Mouse (Mus musculus) CH12.LX (cell line): ENCODE measurements around the gene Ntm. TPM values are rescaled to one million over a fixed set of nuclear protein-coding genes. Genes with fewer than 3 reads are reported as not detected.

Experiments used
- DNase-seq: peaks from one replicate; pipeline ENCODE4 v3.0.0-alpha.2; 2013; ENCODE audit errors: extremely low read depth
- H3K27ac ChIP-seq: 2 replicates; pipeline ENCODE4 v1.5.1; 2012; ENCODE audit warnings: low read depth, mild to moderate bottlenecking, control low read depth, moderate library complexity; ENCODE audit not compliant: insufficient read depth
- H3K27me3 ChIP-seq: replicated peaks from 2 replicates; pipeline ENCODE3; 2012; ENCODE audit warnings: inconsistent platforms
- H3K36me3 ChIP-seq, 2 experiments: replicated peaks in 1 of 2; 2 replicates each; pipeline versions ENCODE3 to v1.6.1; 2012; ENCODE audit warnings: inconsistent platforms in 1 of 2, low read length in 1 of 2, mild to moderate bottlenecking in 1 of 2, mixed read lengths in 1 of 2, moderate library complexity in 1 of 2; ENCODE audit not compliant: control insufficient read depth in 1 of 2, insufficient read depth in 1 of 2
- H3K4me1 ChIP-seq, 2 experiments: 2 replicates each; pipeline ENCODE4 v1.6.1; 2012; ENCODE audit warnings: inconsistent platforms in 1 of 2, moderate library complexity in 1 of 2; ENCODE audit not compliant: insufficient read depth in 2 of 2, control insufficient read depth in 1 of 2
- H3K4me2 ChIP-seq: 2 replicates; pipeline ENCODE4 v1.6.1; 2012; ENCODE audit warnings: low read depth, mild to moderate bottlenecking, control low read depth; ENCODE audit not compliant: poor library complexity, insufficient read depth, severe bottlenecking
- H3K4me3 ChIP-seq, 3 experiments: fragments of 150-350 bp in 1 of 3; sonication (generic) in 1 of 3; replicated peaks in 1 of 3; 2 replicates each; pipeline versions ENCODE3 to v1.5.1; 2011 to 2012; ENCODE audit warnings: low read depth in 2 of 3, low read length in 2 of 3, mild to moderate bottlenecking in 2 of 3, moderate library complexity in 2 of 3, control low read depth in 1 of 3, improper control_type of control experiment in 1 of 3, inconsistent platforms in 1 of 3, mixed read lengths in 1 of 3; ENCODE audit not compliant: poor library complexity in 1 of 3
- H3K79me2 ChIP-seq: replicated peaks from 2 replicates; pipeline ENCODE4 v1.6.1; 2012; ENCODE audit warnings: mild to moderate bottlenecking, moderate library complexity; ENCODE audit not compliant: control insufficient read depth, poor library complexity, insufficient read depth, severe bottlenecking; ENCODE audit errors: extremely low read depth
- H3K9ac ChIP-seq: 2 replicates; pipeline ENCODE4 v1.6.1; 2012; ENCODE audit warnings: low read depth, mild to moderate bottlenecking, control low read depth, moderate library complexity; ENCODE audit not compliant: insufficient read depth
- H3K9me3 ChIP-seq: replicated peaks from 2 replicates; pipeline ENCODE3; 2012; ENCODE audit warnings: low read length, inconsistent platforms, mixed read lengths
- CHD1 ChIP-seq: IDR thresholded peaks from 2 replicates; pipeline ENCODE4 v1.6.1; 2012; ENCODE audit warnings: low read depth, low read length, improper control_type of control experiment, inconsistent platforms
- CHD2 ChIP-seq: IDR thresholded peaks from 2 replicates; pipeline ENCODE4 v1.6.1; 2011; ENCODE audit warnings: low read length, improper control_type of control experiment
- CTCF ChIP-seq, 2 experiments: IDR thresholded peaks in 1 of 2; conservative IDR thresholded peaks in 1 of 2; 2 replicates each; pipeline ENCODE4 v1.5.1; 2011 to 2012; ENCODE audit warnings: low read depth in 2 of 2, low read length in 2 of 2, improper control_type of control experiment in 1 of 2, inconsistent platforms in 1 of 2, mild to moderate bottlenecking in 1 of 2, moderate library complexity in 1 of 2
- E2F4 ChIP-seq: IDR thresholded peaks from 2 replicates; pipeline ENCODE4 v1.6.1; 2011; ENCODE audit warnings: low read depth, low read length, improper control_type of control experiment; ENCODE audit not compliant: insufficient replicate concordance
- ELF1 ChIP-seq: IDR thresholded peaks from 2 replicates; pipeline ENCODE4 v1.6.1; 2014; ENCODE audit warnings: low read depth, mild to moderate bottlenecking, inconsistent platforms, low read length, improper control_type of control experiment
- EP300 ChIP-seq: IDR thresholded peaks from 2 replicates; pipeline ENCODE4 v1.6.1; 2011; ENCODE audit warnings: low read length, improper control_type of control experiment
- ETS1 ChIP-seq: conservative IDR thresholded peaks from 2 replicates; pipeline ENCODE4 v1.6.1; 2012; ENCODE audit warnings: low read depth, mild to moderate bottlenecking, inconsistent platforms, low read length, improper control_type of control experiment, moderate library complexity
- GABPA ChIP-seq: IDR thresholded peaks from 2 replicates; pipeline ENCODE4 v1.6.1; 2012; ENCODE audit warnings: low read depth, low read length, improper control_type of control experiment, inconsistent platforms; ENCODE audit not compliant: insufficient replicate concordance
- HCFC1 ChIP-seq: IDR thresholded peaks from 2 replicates; pipeline ENCODE4 v1.6.1; 2012; ENCODE audit warnings: low read depth, mild to moderate bottlenecking, inconsistent platforms, low read length, improper control_type of control experiment
- IRF4 ChIP-seq: IDR thresholded peaks from 2 replicates; pipeline ENCODE4 v1.6.1; 2014; ENCODE audit warnings: low read depth, mild to moderate bottlenecking, inconsistent platforms, low read length, improper control_type of control experiment
- MAFK ChIP-seq: IDR thresholded peaks from 2 replicates; pipeline ENCODE4 v1.6.1; 2011; ENCODE audit warnings: low read length, improper control_type of control experiment; ENCODE audit not compliant: insufficient replicate concordance
- MAX ChIP-seq: IDR thresholded peaks from 2 replicates; pipeline ENCODE4 v1.6.1; 2011; ENCODE audit warnings: low read length, improper control_type of control experiment
- MAZ ChIP-seq: IDR thresholded peaks from 2 replicates; pipeline ENCODE4 v1.6.1; 2012; ENCODE audit warnings: low read depth, mild to moderate bottlenecking, inconsistent platforms, low read length, improper control_type of control experiment, moderate library complexity
- MEF2A ChIP-seq: IDR thresholded peaks from 2 replicates; pipeline ENCODE4 v1.6.1; 2014; ENCODE audit warnings: low read depth, mild to moderate bottlenecking, inconsistent platforms, low read length, improper control_type of control experiment, borderline replicate concordance
- MXI1 ChIP-seq: IDR thresholded peaks from 2 replicates; pipeline ENCODE4 v1.6.1; 2011; ENCODE audit warnings: mild to moderate bottlenecking, low read depth, low read length, improper control_type of control experiment
- MYC ChIP-seq: IDR thresholded peaks from 2 replicates; pipeline ENCODE4 v1.6.1; 2011; ENCODE audit warnings: low read depth, mild to moderate bottlenecking, improper control_type of control experiment, low read length
- NELFE ChIP-seq: IDR thresholded peaks from 2 replicates; pipeline ENCODE4 v1.6.1; 2011; ENCODE audit warnings: low read depth, low read length, improper control_type of control experiment
- RAD21 ChIP-seq: IDR thresholded peaks from 2 replicates; pipeline ENCODE4 v1.6.1; 2011; ENCODE audit warnings: low read depth, mild to moderate bottlenecking, low read length, improper control_type of control experiment, moderate library complexity
- RCOR1 ChIP-seq: conservative IDR thresholded peaks from 2 replicates; pipeline ENCODE4 v1.6.1; 2012; ENCODE audit warnings: low read depth, mild to moderate bottlenecking, inconsistent platforms, low read length, improper control_type of control experiment
- TCF12 ChIP-seq: IDR thresholded peaks from 2 replicates; pipeline ENCODE4 v1.6.1; 2014; ENCODE audit warnings: low read depth, mild to moderate bottlenecking, inconsistent platforms, low read length, improper control_type of control experiment
- USF2 ChIP-seq: conservative IDR thresholded peaks from 2 replicates; pipeline ENCODE4 v1.6.1; 2011; ENCODE audit warnings: low read depth, low read length, improper control_type of control experiment
- ZC3H11A ChIP-seq: IDR thresholded peaks from 2 replicates; pipeline ENCODE4 v1.6.1; 2012; ENCODE audit warnings: low read depth, mild to moderate bottlenecking, inconsistent platforms, low read length, improper control_type of control experiment
- dilution Hi-C: fragments of 300-500 bp; cut with MboI; formaldehyde crosslinking; loops from 2 replicates; pipeline ENCODE4 v1.14.3; 2020; ENCODE audit warnings: low sequenced_read_pairs; ENCODE audit not compliant: extremely low pct_unique_long_range_greater_than_20kb, extremely low pct_ligation_motif_present
- in situ Hi-C: fragments of 300-500 bp; cut with MboI; formaldehyde crosslinking; loops from 3 replicates; pipeline ENCODE4 v1.14.3; 2019; ENCODE audit warnings: low sequenced_read_pairs, low pct_ligation_motif_present, low pct_unique_long_range_greater_than_20kb, mixed read lengths
- polyA plus RNA-seq: library from polyadenylated mRNA; unstranded; fragments of >175 nt; gene quantifications from 2 replicates; pipeline ENCODE4 v1.2.1, GENCODE M21; 2012; ENCODE audit warnings: low read depth; ENCODE audit not compliant: insufficient read length
- total RNA-seq, 2 experiments: library from RNA; depleted of rRNA; stranded (reverse); fragments of 300-350 nt in 1 of 2; fragments of >200 nt in 1 of 2; gene quantifications; 2 replicates each; pipeline ENCODE4 v1.2.3; 2012 to 2014

Ntm gene
- total and polyA plus RNA-seq, 3 experiments, result not detected

GRCm38 (mm10) chr9:29222915-29223545 is 739.9 kb downstream of the Ntm start:
- H3K27me3 ChIP-seq, result no peaks in the 10 kb centered on the region
- no peak overlapping the region for H3K9ac ChIP-seq
- no peak for DNase-seq
- no peak overlapping the region for H3K4me2 ChIP-seq
- in situ Hi-C loops, result no loop called here
- H3K4me3 ChIP-seq, result no peak overlapping the region
- no peak overlapping the region for H3K27ac ChIP-seq
- H3K79me2 ChIP-seq, result no peaks in the 10 kb centered on the region
- peaks cover 86% of the 10 kb centered on the region for H3K9me3 ChIP-seq
- no peaks in the 10 kb centered on the region for H3K36me3 ChIP-seq
- TF ChIP-seq IRF4 (no peak), GABPA (no peak), RCOR1 (no peak), HCFC1 (no peak), CTCF (conservative IDR thresholded peaks at IDR 0.05 in 1 of 2, IDR thresholded peaks at IDR 0.05 in 1 of 2; ENCODE audit: low read depth in 2 of 2, low read length in 2 of 2) (no peak), CHD2 (no peak)
- no peaks in the 10 kb centered on the region for H3K4me1 ChIP-seq
- dilution Hi-C loops, result no loop called here

GRCm38 (mm10) chr9:29220941-29221615 is 741.9 kb downstream of the Ntm start:
- Histone ChIP-seq H3K27ac (no peak overlapping the region), H3K9me3 (peaks cover 77% of the 10 kb centered on the region), H3K79me2 (no peaks in the 10 kb centered on the region), H3K4me3 (no peak overlapping the region), H3K27me3 (no peaks in the 10 kb centered on the region), H3K9ac (no peak overlapping the region), H3K4me1 (no peaks in the 10 kb centered on the region), H3K4me2 (no peak overlapping the region), H3K36me3 (no peaks in the 10 kb centered on the region)
- in situ Hi-C loops (no loop called here), dilution Hi-C loops (no loop called here)
- no peak for DNase-seq
- TF ChIP-seq MYC (no peak), E2F4 (no peak), USF2 (no peak), MAFK (no peak), MEF2A (no peak), CHD1 (no peak), NELFE (no peak), MAZ (no peak), CTCF (conservative IDR thresholded peaks at IDR 0.05 in 1 of 2, IDR thresholded peaks at IDR 0.05 in 1 of 2; ENCODE audit: low read depth in 2 of 2, low read length in 2 of 2) (no peak), ELF1 (no peak), ETS1 (no peak), ZC3H11A (no peak), EP300 (no peak), MXI1 (no peak), TCF12 (no peak), MAX (no peak), RAD21 (no peak), HCFC1 (no peak)
